Mouse (Mus musculus) granulocyte monocyte progenitor cell, adult 5-6 weeks (primary cell): Measurements from ENCODE around the gene Il4ra. TPM values are rescaled to one million over a fixed set of nuclear protein-coding genes. Genes with fewer than 3 reads are reported as not detected.

Experiments used
- ATAC-seq: replicated peaks from 2 replicates; pipeline ENCODE4 v1.8.0; 2016; ENCODE audit warnings: mild to moderate bottlenecking, moderate TSS enrichment, inconsistent platforms; ENCODE audit not compliant: poor library complexity, severe bottlenecking
- total RNA-seq, 2 experiments: library from RNA; stranded (forward) in 1 of 2; stranded (reverse) in 1 of 2; fragments of 200-712, 200-1000 nt in 1 of 2; fragments of >200 nt in 1 of 2; fragmentation: Nextera tagmentation in 1 of 2; gene quantifications; 2 replicates each; pipeline ENCODE4 v1.2.3; 2014 to 2017

The Il4ra gene
- total RNA-seq, 2 experiments from 2014 or later, result 13.6 to 22.6 TPM

GRCm38 (mm10) chr7:125565516-125566285 lies 13.8 kb downstream of the Il4ra start:
- ATAC-seq, result no peak

- no peak for ATAC-seq
These were observed 14.5 kb downstream of the Il4ra start for GRCm38 (mm10) chr7:125566420-125566819.

GRCm38 (mm10) chr7:125568888-125569287 lies 17.0 kb downstream of the Il4ra start:
- no peak for ATAC-seq

GRCm38 (mm10) chr7:125571891-125572290 lies 20.0 kb downstream of the Il4ra start:
- no peak for ATAC-seq

- ATAC-seq, result no peak
These were observed 20.8 kb downstream of the Il4ra start for GRCm38 (mm10) chr7:125572737-125573136.

- no peak for ATAC-seq
These were observed 21.9 kb downstream of the Il4ra start for GRCm38 (mm10) chr7:125573849-125574248.

- no peak for ATAC-seq
These were observed 22.9 kb downstream of the Il4ra start for GRCm38 (mm10) chr7:125574832-125575231.

- peak; percentile 39 for ATAC-seq
These were observed 24.0 kb downstream of the Il4ra start for GRCm38 (mm10) chr7:125575738-125576540.

- ATAC-seq, result no peak
These were observed 25.1 kb downstream of the Il4ra start for GRCm38 (mm10) chr7:125576982-125577381.

GRCm38 (mm10) chr7:125577486-125578088 lies 25.7 kb downstream of the Il4ra start:
- ATAC-seq, result no peak

GRCm38 (mm10) chr7:125578106-125578505 lies 26.2 kb downstream of the Il4ra start:
- ATAC-seq, result no peak

- ATAC-seq, result no peak
These were observed 27.8 kb downstream of the Il4ra start for GRCm38 (mm10) chr7:125579545-125580219.

- ATAC-seq, result no peak
These were observed 28.3 kb downstream of the Il4ra start for GRCm38 (mm10) chr7:125580220-125580549.

GRCm38 (mm10) chr7:125580625-125581316 lies 28.9 kb downstream of the Il4ra start:
- no peak for ATAC-seq

- peak; percentile 70 for ATAC-seq
These were observed 29.4 kb downstream of the Il4ra start for GRCm38 (mm10) chr7:125581317-125581672.

GRCm38 (mm10) chr7:125583325-125584004 lies 31.5 kb downstream of the Il4ra start:
- peak; percentile 53 for ATAC-seq

- ATAC-seq, result no peak
These were observed 32.1 kb downstream of the Il4ra start for GRCm38 (mm10) chr7:125584005-125584369.

- no peak for ATAC-seq
These were observed 34.4 kb downstream of the Il4ra start for GRCm38 (mm10) chr7:125586355-125586754.

- peak; percentile 88 for ATAC-seq
These were observed 36.8 kb downstream of the Il4ra start for GRCm38 (mm10) chr7:125588721-125589120.

GRCm38 (mm10) chr7:125589896-125590295 lies 38.0 kb downstream of the Il4ra start:
- ATAC-seq, result no peak
